Mouse (Mus musculus) WW6 (cell line): Measurements from ENCODE around the gene 2510002D24Rik.
A peak's percentile ranks its signal among the peaks of the same experiment; 100 is the strongest.
"Not testable (repeated sequence)": the region's sequence is repeated elsewhere in the genome, so short reads cannot be mapped to it uniquely, and the experiment has no call there.

Experiments
- DNase-seq: peaks from one replicate; pipeline ENCODE4 v3.0.0-alpha.2; 2013; ENCODE audit warnings: low read depth, low spot score

2510002D24Rik gene

GRCm38 (mm10) chr16:18849521-18850190 lies 13.3 kb downstream of the 2510002D24Rik start:
- not testable (repeated sequence) for DNase-seq

- DNase-seq, result peak; percentile 74
Observed at GRCm38 (mm10) chr16:18858551-18858950, 22.2 kb downstream of the 2510002D24Rik start.

- no peak for DNase-seq
Observed at GRCm38 (mm10) chr16:18860186-18860585, 23.8 kb downstream of the 2510002D24Rik start.

GRCm38 (mm10) chr16:18870495-18870894 lies 34.1 kb downstream of the 2510002D24Rik start:
- not testable (repeated sequence) for DNase-seq

GRCm38 (mm10) chr16:18876091-18876441 lies 39.7 kb downstream of the 2510002D24Rik start:
- DNase-seq, result peak; percentile 7

GRCm38 (mm10) chr16:18876442-18877308 lies 40.3 kb downstream of the 2510002D24Rik start, which contains the start of the genes Mrpl40 and Hira:
TSS of gene Mrpl40 (minus strand) at chr16:18876862.
TSS of gene Hira (plus strand) at chr16:18877037.
- DNase-seq, result peak; percentile 76

- DNase-seq, result peak; percentile 42
Observed at GRCm38 (mm10) chr16:18877386-18878090, 41.2 kb downstream of the 2510002D24Rik start.

- DNase-seq, result no peak
Observed at GRCm38 (mm10) chr16:18878091-18878720, 41.8 kb downstream of the 2510002D24Rik start.

GRCm38 (mm10) chr16:18884044-18884443 lies 47.7 kb downstream of the 2510002D24Rik start:
- DNase-seq, result no peak
